Mouse (Mus musculus) Patski (cell line): Measurements from ENCODE around the gene Myh2. TPM values are rescaled to one million over a fixed set of nuclear protein-coding genes. Genes with fewer than 3 reads are reported as not detected.

Experiments used
- ATAC-seq: fragments of 100-300 bp; one replicate; pipeline ENCODE4 v1.8.0; 2021
- CTCF ChIA-PET: fragments of 350-600 bp; sonication (Branson Sonifier 250); formaldehyde crosslinking; loops from one replicate; lab custom pipeline; 2022; ENCODE audit warnings: inconsistent platforms; lab: Charles Lee
- POLR2A ChIA-PET: fragments of 350-600 bp; sonication (Branson Sonifier 250); formaldehyde crosslinking; loops from one replicate; lab custom pipeline; 2022; ENCODE audit warnings: antibody characterized with exemption, inconsistent platforms; lab: Charles Lee
- DNase-seq: peaks from one replicate; pipeline ENCODE4 v3.0.0-alpha.2; 2011; ENCODE audit warnings: low read depth, low spot score
- H3K27me3 ChIP-seq: fragments of 371-371 bp; one replicate; pipeline ENCODE4 v1.5.1; 2021
- CTCF ChIP-seq: fragments of 100-300 bp; IDR thresholded peaks from one replicate; pipeline ENCODE4 v1.5.1; 2021
- in situ Hi-C: fragments of 300-500 bp; cut with MboI; formaldehyde crosslinking; loops from 3 replicates; pipeline ENCODE4 v1.11.1; 2018; ENCODE audit warnings: low pct_unique_long_range_greater_than_20kb, mixed read lengths
- polyA plus RNA-seq: library from polyadenylated mRNA; unstranded; gene quantifications from one replicate; pipeline ENCODE4 v1.2.3, GENCODE M21; 2021

Myh2 gene
- polyA plus RNA-seq, 1 experiment from 2014 or later: not detected

DNA sequence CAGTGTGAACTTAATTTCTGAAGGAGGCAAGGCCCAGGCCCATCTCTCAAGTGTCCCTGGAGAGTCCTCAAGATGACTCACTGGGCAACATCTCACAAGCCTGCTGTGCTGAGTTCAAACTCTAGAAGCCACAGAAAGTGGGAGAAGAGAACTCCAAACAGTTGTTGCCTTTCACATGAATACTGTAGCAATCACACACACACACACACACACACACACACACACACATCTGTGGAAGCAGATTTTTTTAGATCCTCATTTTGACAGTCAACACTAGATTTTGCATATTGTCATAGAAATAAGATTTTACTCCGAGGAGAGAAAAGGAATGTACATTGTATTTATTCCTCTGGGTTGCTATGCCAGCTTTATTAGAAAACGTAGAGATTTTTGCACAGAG is 20.0 kb downstream of the Myh2 start:
- TF ChIP-seq CTCF: no peak
- POLR2A ChIA-PET: no interaction called here
- H3K27me3 ChIP-seq: peaks cover 33% of the 10 kb centered on the region
- ATAC-seq (no peak), DNase-seq (no peak)
- CTCF ChIA-PET: no interaction called here
- in situ Hi-C loops: no loop called here

GRCm38 (mm10) chr11:67191496-67191895 is 20.7 kb downstream of the Myh2 start:
- POLR2A ChIA-PET: no interaction called here
- H3K27me3 ChIP-seq: peaks cover 33% of the 10 kb centered on the region
- in situ Hi-C loops: no loop called here
- TF ChIP-seq CTCF: no peak
- ATAC-seq: no peak
- CTCF ChIA-PET: no interaction called here
- no peak for DNase-seq

DNA sequence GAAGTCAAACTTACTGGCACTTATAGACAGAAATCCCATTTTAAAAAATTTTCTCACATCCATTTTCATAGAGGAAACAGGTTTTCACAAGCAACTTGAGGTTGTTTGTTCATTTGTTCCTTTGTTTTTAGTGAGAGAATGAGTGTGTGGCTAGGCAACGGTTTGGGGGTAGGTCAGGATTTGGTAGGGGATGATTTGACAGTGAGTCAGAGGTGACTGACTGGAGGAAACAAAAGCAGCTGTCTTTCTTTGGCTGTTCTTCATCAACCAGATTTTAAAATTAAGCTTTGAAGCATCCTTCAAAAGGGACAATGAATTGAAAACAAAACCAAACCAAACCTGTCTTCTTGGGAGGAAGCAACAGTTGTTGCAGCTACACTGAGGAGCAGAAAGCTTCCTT is 28.5 kb downstream of the Myh2 start:
- TF ChIP-seq CTCF: no peak
- in situ Hi-C loops: no loop called here
- DNase-seq: no peak
- ATAC-seq: no peak
- CTCF ChIA-PET: no interaction called here
- H3K27me3 ChIP-seq: peaks cover 30% of the 10 kb centered on the region
- POLR2A ChIA-PET: no interaction called here

GRCm38 (mm10) chr11:67199752-67200151 is 28.9 kb downstream of the Myh2 start, which contains the start of gene Myh1:
Gene Myh1, plus strand, starts transcription at chr11:67200052.
- in situ Hi-C loops: no loop called here
- CTCF ChIA-PET: no interaction called here
- H3K27me3 ChIP-seq: peaks cover 26% of the 10 kb centered on the region

DNA sequence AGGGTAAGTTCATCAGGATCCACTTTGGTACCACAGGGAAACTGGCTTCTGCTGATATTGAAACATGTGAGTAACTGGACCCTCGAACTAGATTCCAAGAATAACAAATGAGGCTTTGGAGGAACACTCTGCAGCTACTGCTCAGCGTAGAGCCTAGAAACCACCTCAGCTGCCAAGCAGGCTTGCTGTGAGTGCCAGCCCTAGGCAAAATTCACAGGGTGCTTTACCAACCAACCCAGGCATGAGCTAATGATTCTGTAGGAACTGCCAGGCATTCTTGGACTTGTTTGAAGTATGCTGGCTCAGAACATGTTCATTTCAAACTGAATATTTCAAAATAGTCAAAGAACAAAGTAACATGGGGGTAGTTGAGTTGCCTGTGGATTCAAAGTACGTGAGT is 33.9 kb downstream of the Myh2 start:
- no peak for ATAC-seq
- ChIA-PET POLR2A (no interaction called here), CTCF (interaction anchor here (1.6 kb wide), 1 partner anchor 10 kb away, joined by 3 read pairs; no protein-coding TSS in a partner anchor)
- in situ Hi-C loops: no loop called here
- no peak for TF ChIP-seq CTCF
- no peak for DNase-seq
- H3K27me3 ChIP-seq: peaks cover 14% of the 10 kb centered on the region

More at GRCm38 (mm10) chr11:67199752-67200151, 28.9 kb downstream of the Myh2 start, which contains the start of gene Myh1:
- POLR2A ChIA-PET: no interaction called here
- DNase-seq: no peak
- no peak for TF ChIP-seq CTCF
- no peak for ATAC-seq

DNA sequence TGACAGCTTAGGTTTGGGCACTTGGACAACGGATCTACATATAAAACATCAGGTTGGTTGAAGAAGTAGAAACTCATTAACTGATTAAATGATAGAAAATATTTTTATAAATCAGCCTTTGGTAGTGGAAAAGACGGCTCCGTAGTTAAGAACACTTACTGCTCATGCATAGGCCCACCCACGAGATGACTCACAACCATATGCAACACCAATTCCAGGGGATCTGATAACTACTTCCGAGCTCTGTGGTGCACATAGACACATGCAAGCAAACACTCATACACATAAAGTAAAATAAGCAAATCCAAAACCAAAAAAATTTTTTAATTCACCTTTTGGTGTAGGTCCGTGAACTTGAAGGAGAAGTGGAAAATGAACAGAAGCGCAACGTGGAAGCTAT is 51.0 kb downstream of the Myh2 start:
- ChIA-PET CTCF (no interaction called here), POLR2A (no interaction called here)
- peaks cover 12% of the 10 kb centered on the region for H3K27me3 ChIP-seq
- no peak for TF ChIP-seq CTCF
- in situ Hi-C loops: no loop called here
- ATAC-seq (no peak), DNase-seq (no peak)

- DNase-seq: no peak
- H3K27me3 ChIP-seq: peaks cover 3% of the 10 kb centered on the region
- ChIA-PET POLR2A (no interaction called here), CTCF (interaction anchor here (1.4 kb wide), 1 partner anchor 16 kb away, joined by 3 read pairs; no protein-coding TSS in a partner anchor)
- in situ Hi-C loops: no loop called here
- ATAC-seq: no peak
- TF ChIP-seq CTCF: no peak
These were observed 53.6 kb downstream of the Myh2 start for GRCm38 (mm10) chr11:67224466-67224865.

DNA sequence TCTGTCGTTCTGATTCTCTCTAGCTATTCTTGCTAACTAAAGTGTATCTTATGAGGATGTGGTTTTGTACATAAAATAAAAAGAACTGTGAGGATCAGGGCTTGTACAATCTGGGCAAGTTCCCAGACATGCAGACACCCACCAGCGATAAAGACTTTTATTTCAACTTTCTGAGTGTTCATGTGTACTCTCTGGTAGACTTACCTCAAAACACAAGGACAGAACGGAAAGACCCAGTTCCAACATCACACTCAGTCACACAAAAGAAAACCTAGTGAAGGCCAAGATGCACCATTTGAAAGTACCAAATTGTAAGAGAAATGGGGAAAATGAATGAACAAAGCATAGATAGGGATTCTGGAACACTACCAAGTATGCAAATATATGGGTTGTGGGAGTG is 57.9 kb downstream of the Myh2 start:
- no peak for ATAC-seq
- DNase-seq: no peak
- H3K27me3 ChIP-seq: peaks cover 21% of the 10 kb centered on the region
- CTCF ChIA-PET: no interaction called here
- POLR2A ChIA-PET: no interaction called here
- no peak for TF ChIP-seq CTCF
- in situ Hi-C loops: no loop called here

- ATAC-seq: no peak
- no peak for DNase-seq
- ChIA-PET CTCF (no interaction called here), POLR2A (no interaction called here)
- peaks cover 21% of the 10 kb centered on the region for H3K27me3 ChIP-seq
- TF ChIP-seq CTCF: no peak
- in situ Hi-C loops: no loop called here
These were observed 58.3 kb downstream of the Myh2 start for GRCm38 (mm10) chr11:67229166-67229565.

DNA sequence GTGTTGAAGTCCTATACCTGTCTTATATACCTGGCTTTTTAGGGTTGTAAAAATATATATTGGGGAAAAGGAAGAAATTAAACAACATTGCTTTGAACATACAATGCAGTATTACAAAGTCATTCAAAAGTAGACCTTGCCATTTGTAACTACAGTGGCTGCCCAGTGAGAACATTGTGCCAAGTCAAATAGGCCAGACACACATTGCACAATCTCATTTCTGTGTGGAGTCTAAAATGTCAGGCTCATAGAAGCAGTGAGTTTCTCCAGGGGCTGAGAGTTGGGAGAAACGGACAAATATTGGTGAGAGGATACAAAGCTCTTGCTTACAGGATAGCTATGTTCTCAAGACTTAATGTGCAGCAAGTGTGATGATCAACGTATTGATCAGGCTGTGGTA is 59.1 kb downstream of the Myh2 start:
- in situ Hi-C loops: loop anchor here (5.0 kb wide), 1 partner anchor 118 kb away; no protein-coding TSS in a partner anchor

DNA sequence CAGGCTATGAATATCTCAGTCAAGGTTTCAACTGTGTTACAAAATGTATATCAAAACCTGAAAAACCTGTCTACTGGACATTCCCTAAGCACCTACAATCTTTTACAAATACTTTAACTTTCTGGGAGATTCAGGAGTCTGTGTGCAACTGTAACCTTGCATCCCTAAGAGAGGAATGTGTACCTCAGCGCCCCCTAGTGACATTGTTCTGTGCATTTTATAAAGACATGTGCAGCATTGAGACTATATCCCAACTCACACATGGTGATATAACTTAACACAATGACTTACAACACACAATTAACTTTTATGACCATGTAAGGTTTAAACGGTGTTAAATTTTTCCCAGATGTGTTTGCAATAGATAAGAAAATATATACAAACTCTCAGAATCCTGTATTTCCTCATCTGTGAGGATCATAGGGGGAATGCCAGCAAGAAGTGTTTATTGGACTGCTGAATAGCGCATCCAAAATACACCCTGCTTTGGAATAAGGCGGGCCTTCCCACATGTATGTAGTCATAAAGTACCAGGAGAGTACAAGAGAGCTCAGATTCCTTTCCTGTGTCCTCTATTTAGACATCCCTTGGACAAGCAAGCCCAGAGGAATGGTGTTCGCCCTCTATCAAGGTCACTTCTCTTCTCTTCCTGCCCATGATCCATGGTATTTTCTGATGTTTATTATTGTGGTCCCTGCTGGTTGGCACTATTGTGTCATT is 65.0 kb downstream of the Myh2 start:
- ATAC-seq (no peak), DNase-seq (no peak)
- CTCF ChIA-PET: interaction anchor here (2.0 kb wide), 1 partner anchor 19 kb away, joined by 4 read pairs; no protein-coding TSS in a partner anchor
- peaks cover 25% of the 10 kb centered on the region for H3K27me3 ChIP-seq
- POLR2A ChIA-PET: no interaction called here
- peak; percentile 50 for TF ChIP-seq CTCF
- in situ Hi-C loops: no loop called here

More for the DNA sequence above, 59.1 kb downstream of the Myh2 start:
- no peak for ATAC-seq
- H3K27me3 ChIP-seq: peaks cover 21% of the 10 kb centered on the region
- no peak for TF ChIP-seq CTCF
- ChIA-PET CTCF (no interaction called here), POLR2A (no interaction called here)
- DNase-seq: no peak
